Comparison of ENCODE assay signal across 10 mouse cellular contexts in the genomic region with DNA sequence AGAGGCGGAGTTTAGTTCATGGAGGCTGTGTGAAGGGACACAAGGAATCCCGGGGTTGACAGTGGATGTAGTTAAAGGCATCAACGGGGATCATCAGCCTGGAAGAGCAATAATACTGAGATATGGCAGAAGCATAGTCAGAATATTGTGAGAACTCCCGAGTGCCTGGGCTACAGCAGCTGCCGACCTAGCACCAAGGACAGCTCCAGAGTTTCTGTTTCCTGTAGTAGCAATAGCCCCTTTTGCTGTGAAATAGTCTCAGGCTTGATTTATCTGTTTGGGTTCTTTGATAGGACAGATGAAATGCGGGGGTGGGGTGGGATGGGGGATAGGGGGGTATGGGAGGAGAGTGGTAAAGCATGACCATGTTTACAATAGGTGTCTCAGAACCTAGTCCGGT.
DNase-seq lines count a peak whose midpoint lies in the region.
"Had no signal": no experiment of that assay in that cellular context is flagged by ENCODE, and none has a peak within 500 bp of the region (broad histone marks: within the 10 kb centered on the region; RNA-seq: fewer than 3 reads in every experiment).

No protein-coding gene starts in this region.

- peak; percentile 15 to 41 for DNase-seq in heart, postnatal 14 days
- DNase-seq in heart, postnatal 36 days = no peak
- peak; percentile 64 for DNase-seq in testis, postnatal 10 days (ENCODE audit: low spot score)
- DNase-seq in testis, postnatal 14 days (ENCODE audit: low spot score) = no peak
- peak; percentile 1 for DNase-seq in c-Kit-positive CD71-positive TER-119-negative erythroid progenitor cells, embryonic 14.5 days (ENCODE audit: low read depth)
- peak; percentile 57 for DNase-seq in retina, embryonic 14.5 days (ENCODE audit: low spot score)
- no peak for DNase-seq in spleen, postnatal 14 days (ENCODE audit: low spot score in 2 of 2)
- no peak for DNase-seq in natural killer cell, adult 2 months (ENCODE audit: low spot score in 2 of 2)
- DNase-seq: cerebellum, adult 2 months; forebrain, postnatal 0 days had no signal

- intact Hi-C loops in heart, postnatal 14 days (cut with DNase I) = no loop called here
- intact Hi-C loops in heart, postnatal 36 days (cut with DNase I) = no loop called here

Comparison
In these comparisons a context has a peak if more than half of its experiments do, and no peak if none do; other contexts are left out.
1. DNase-seq: peak in heart, postnatal 14 days (2 of 2), testis, postnatal 10 days (single experiment), c-Kit-positive CD71-positive TER-119-negative erythroid progenitor cells, embryonic 14.5 days (single experiment) and retina, embryonic 14.5 days (single experiment); none in heart, postnatal 36 days (0 of 2), testis, postnatal 14 days (single experiment), spleen, postnatal 14 days (0 of 2) and natural killer cell, adult 2 months (0 of 2).